Mouse (Mus musculus) limb, embryonic 12.5 days (tissue): ENCODE results near the gene Pkd1l2. TPM values are rescaled to one million over a fixed set of nuclear protein-coding genes. Genes with fewer than 3 reads are reported as not detected.

ENCODE experiments used
- ATAC-seq: fragments of 200-750 bp; cut with Nextera tagmentation; 2 replicates; pipeline ENCODE4 v1.8.0; 2017; ENCODE audit warnings: low read depth, moderate TSS enrichment; ENCODE audit not compliant: insufficient number of reproducible peaks, insufficient read depth, low FRiP score, low TSS enrichment
- H3K27ac ChIP-seq: fragments of 300-500 bp; sonication (generic); 2 replicates; pipeline ENCODE4 v1.5.1; 2016; ENCODE audit warnings: mild to moderate bottlenecking, moderate library complexity
- H3K27me3 ChIP-seq: fragments of 300-500 bp; sonication (generic); 2 replicates; pipeline ENCODE4 v1.6.1; 2016; ENCODE audit warnings: mild to moderate bottlenecking, moderate library complexity
- H3K36me3 ChIP-seq: fragments of 300-500 bp; sonication (generic); 2 replicates; pipeline ENCODE4 v1.6.1; 2016; ENCODE audit warnings: mild to moderate bottlenecking, moderate library complexity
- H3K4me1 ChIP-seq: fragments of 300-500 bp; sonication (generic); replicated peaks from 2 replicates; pipeline ENCODE4 v1.6.1; 2016
- H3K4me2 ChIP-seq: fragments of 300-500 bp; sonication (generic); 2 replicates; pipeline ENCODE4 v1.6.1; 2016; ENCODE audit warnings: mild to moderate bottlenecking, moderate library complexity
- H3K4me3 ChIP-seq: fragments of 300-500 bp; sonication (generic); replicated peaks from 2 replicates; pipeline ENCODE4 v1.5.1; 2016; ENCODE audit warnings: mild to moderate bottlenecking
- H3K9ac ChIP-seq: fragments of 300-500 bp; sonication (generic); replicated peaks from 2 replicates; pipeline ENCODE4 v1.6.1; 2016; ENCODE audit warnings: mild to moderate bottlenecking, moderate library complexity
- H3K9me3 ChIP-seq: fragments of 300-500 bp; sonication (generic); 2 replicates; pipeline ENCODE4 v1.6.1; 2016; ENCODE audit warnings: mild to moderate bottlenecking, moderate library complexity
- WGBS: fragments of 180-500 bp; shearing (Covaris S2); methylation state at CpG from one replicate; pipeline ENCODE4 v1.1.7; 2016; 5-methylcytosine and 5-hydroxymethylcytosine counted together
- polyA plus RNA-seq: library from polyadenylated mRNA; unstranded; fragments of >200 nt; fragmentation: Nextera tagmentation; extraction: Ambion mirVana; gene quantifications from 2 replicates; pipeline ENCODE4 v1.2.1, GENCODE M21; 2016

The Pkd1l2 gene
- polyA plus RNA-seq, 1 experiment from 2014 or later, result not detected

DNA sequence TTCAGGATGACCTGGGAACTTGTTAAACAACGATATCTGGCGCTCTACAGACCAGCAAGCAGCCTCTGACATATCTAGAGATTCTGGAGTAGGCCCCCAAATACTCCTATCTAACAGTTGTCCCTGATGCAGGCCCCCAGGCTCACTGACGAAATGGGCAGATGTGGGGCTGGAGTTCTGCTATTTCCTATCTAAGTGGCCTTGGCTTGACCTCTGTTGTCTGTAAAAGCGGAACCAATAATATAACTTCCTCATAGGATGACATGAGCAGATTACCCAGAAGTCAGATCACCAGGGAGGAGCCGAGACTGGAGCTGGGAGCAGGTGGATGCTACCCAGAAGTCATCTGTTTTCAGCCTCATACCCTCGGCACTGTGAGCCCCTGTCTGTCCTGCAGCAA is 27.2 kb downstream of the Pkd1l2 start:
- H3K9me3 ChIP-seq, result no peaks in the 10 kb centered on the region
- 75% methylated on average over 6 of the region's 6 CpGs for WGBS

DNA sequence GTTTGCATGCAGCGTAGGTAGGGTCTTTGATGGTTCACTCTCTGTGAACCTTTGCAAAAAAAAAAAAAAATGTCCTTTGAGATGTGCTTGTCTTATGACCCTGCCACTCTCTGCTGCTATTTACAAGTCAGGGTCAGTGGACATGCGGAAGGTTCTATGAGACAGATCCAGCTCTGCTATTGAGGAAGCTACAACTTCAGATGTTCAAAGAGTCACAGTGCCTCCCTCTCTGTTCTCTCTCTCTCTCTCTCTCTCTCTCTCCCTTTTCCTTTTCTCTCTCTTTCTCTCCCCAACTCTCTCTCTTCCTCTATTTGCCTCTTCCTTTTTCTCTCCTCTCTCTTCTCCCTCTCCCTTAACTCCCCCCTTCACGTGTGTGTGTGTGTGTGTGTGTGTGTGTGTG is 28.1 kb downstream of the Pkd1l2 start:
- 85% methylated on average over 3 of the region's 3 CpGs for WGBS
- ATAC-seq, result no peak
- no peak overlapping the region for H3K27ac ChIP-seq
- no peaks in the 10 kb centered on the region for H3K4me1 ChIP-seq
- 0 out of 2 replicates have a peak, but pooled peaks cover 2% of the 10 kb centered on the region for H3K27me3 ChIP-seq
- no peak overlapping the region for H3K4me3 ChIP-seq
- no peak overlapping the region for H3K4me2 ChIP-seq
- no peak overlapping the region for H3K9ac ChIP-seq
- no peaks in the 10 kb centered on the region for H3K9me3 ChIP-seq
- no peaks in the 10 kb centered on the region for H3K36me3 ChIP-seq

More for the DNA sequence above, 27.2 kb downstream of the Pkd1l2 start:
- H3K4me3 ChIP-seq, result no peak overlapping the region
- H3K4me2 ChIP-seq, result no peak overlapping the region
- no peak overlapping the region for H3K9ac ChIP-seq
- H3K36me3 ChIP-seq, result no peaks in the 10 kb centered on the region
- 0 out of 2 replicates have a peak, but pooled peaks cover 2% of the 10 kb centered on the region for H3K27me3 ChIP-seq
- ATAC-seq, result no peak
- no peaks in the 10 kb centered on the region for H3K4me1 ChIP-seq
- no peak overlapping the region for H3K27ac ChIP-seq

DNA sequence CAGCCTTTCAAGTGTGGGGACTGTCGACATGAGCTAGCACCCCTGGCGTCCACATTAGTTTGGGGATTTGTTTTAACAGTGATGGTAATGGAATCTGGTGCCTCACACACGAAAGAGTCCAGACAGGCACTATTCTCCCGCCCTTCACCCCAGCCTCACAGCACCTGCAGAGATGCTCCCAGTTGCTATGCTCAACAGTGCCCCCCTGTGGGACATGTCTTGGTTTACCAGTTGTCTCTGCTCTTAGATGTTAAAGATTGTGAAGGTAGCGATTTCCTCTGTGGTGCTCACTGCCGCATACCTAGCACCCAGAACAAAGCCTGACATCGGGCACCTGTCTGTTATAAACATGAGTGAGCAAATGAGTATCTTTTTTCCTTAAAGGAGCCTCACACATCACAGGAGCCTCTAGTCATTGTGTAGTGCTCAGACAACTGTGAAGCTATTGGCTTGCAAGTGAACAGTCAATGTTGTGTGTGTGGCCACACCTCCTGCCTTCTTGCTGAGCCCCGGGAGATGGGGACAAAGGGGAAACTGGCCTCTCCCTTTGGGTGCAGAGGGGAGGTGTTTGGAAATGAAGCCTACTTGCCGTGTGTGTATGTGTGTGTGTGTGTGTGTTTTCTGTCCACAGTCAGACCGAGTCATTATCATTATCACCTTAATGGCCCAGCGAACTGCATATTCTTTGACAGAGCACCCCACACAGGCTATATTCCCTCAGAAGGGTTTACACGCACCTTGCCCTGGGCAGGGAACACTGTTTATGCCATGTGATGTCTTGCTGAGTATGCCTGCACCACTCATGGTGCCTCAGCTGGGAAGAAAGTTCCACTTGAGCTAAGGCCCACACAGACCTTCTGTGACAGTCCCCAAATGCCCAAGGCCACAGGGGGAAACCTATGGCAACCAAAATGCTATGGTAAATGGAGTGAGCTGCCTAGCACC is 28.8 kb downstream of the Pkd1l2 start:
- Histone ChIP-seq H3K9ac (no peak overlapping the region), H3K4me3 (no peak overlapping the region), H3K36me3 (no peaks in the 10 kb centered on the region), H3K27me3 (0 out of 2 replicates have a peak, but pooled peaks cover 2% of the 10 kb centered on the region), H3K4me2 (no peak overlapping the region), H3K27ac (no peak overlapping the region), H3K4me1 (no peaks in the 10 kb centered on the region), H3K9me3 (no peaks in the 10 kb centered on the region)
- 76% methylated on average over 12 of the region's 12 CpGs for WGBS
- no peak for ATAC-seq

DNA sequence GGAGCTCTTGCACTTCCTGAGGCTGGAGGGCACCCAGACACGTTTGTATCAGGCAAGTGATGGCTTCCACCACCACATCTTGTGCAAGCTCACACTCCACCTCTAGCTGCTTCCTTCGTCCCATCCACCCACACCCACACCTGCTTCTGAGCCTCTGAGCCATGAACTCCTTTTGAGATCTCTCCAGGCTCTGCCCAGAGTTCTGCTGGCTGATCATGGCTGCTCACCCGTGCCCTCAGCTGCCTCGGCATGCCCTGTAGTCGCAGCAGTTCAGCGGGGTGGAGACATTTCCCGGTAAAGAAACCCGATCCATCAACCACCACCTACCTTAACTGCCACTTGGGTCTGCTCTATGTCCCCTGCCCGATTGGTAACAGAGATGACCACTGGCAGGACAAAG is 30.9 kb downstream of the Pkd1l2 start:
- no peak overlapping the region for H3K4me2 ChIP-seq
- no peak overlapping the region for H3K4me3 ChIP-seq
- 0 out of 2 replicates have a peak, but pooled peaks cover 2% of the 10 kb centered on the region for H3K27me3 ChIP-seq
- 50% methylated on average over 9 of the region's 9 CpGs for WGBS
- no peaks in the 10 kb centered on the region for H3K9me3 ChIP-seq
- H3K9ac ChIP-seq, result no peak overlapping the region
- no peak for ATAC-seq
- no peaks in the 10 kb centered on the region for H3K4me1 ChIP-seq
- H3K36me3 ChIP-seq, result no peaks in the 10 kb centered on the region
- no peak overlapping the region for H3K27ac ChIP-seq

DNA sequence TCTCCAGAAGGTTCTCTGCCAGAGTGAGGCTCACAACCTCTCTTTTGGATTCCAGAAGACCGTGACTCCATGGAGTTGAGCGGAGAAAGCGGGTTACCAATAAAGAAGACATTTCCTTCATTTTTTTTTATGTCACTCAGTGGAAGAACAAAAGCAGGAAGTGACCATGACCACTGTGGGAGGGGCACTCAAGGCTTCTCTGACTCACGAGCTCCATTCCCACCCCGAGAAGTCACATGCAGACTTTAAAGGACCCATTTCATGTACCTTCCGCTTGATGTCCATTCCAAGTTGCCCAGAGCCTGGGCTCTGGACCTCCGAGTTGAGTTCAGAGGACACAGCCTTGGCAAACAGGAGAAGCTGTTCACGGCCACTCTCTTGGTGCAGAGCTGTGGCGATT is 31.5 kb downstream of the Pkd1l2 start:
- H3K4me3 ChIP-seq, result no peak overlapping the region
- no peaks in the 10 kb centered on the region for H3K9me3 ChIP-seq
- no peaks in the 10 kb centered on the region for H3K4me1 ChIP-seq
- no peak for ATAC-seq
- no peak overlapping the region for H3K4me2 ChIP-seq
- 90% methylated on average over 9 of the region's 9 CpGs for WGBS
- no peak overlapping the region for H3K9ac ChIP-seq
- no peaks in the 10 kb centered on the region for H3K36me3 ChIP-seq
- no peak overlapping the region for H3K27ac ChIP-seq
- 0 out of 2 replicates have a peak, but pooled peaks cover 2% of the 10 kb centered on the region for H3K27me3 ChIP-seq

DNA sequence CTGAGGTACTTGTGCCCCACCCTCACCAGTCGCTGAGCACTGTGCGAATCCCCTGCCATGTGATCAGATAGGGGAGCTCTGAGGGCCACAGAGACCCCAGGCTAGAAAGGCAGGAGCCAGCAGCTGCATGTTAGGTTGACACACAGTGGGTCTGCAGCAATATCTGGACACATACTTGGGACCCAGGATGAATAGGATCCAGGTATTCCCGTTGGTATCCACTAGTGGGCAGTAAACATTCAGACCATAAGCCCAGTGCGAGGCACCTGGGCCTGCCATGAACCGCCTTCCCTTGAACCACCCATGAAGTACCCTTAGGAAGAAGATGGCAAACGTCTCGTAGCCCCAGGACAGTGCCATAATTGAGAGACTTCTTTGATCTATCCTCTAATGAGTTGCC is 32.8 kb downstream of the Pkd1l2 start:
- H3K36me3 ChIP-seq, result no peaks in the 10 kb centered on the region
- no peak overlapping the region for H3K4me2 ChIP-seq
- H3K27me3 ChIP-seq, result 0 out of 2 replicates have a peak, but pooled peaks cover 2% of the 10 kb centered on the region
- H3K27ac ChIP-seq, result no peak overlapping the region
- H3K9ac ChIP-seq, result no peak overlapping the region
- ATAC-seq, result no peak
- H3K4me3 ChIP-seq, result no peak overlapping the region
- WGBS, result 54% methylated on average over 7 of the region's 7 CpGs
- H3K9me3 ChIP-seq, result no peaks in the 10 kb centered on the region
- H3K4me1 ChIP-seq, result no peaks in the 10 kb centered on the region

DNA sequence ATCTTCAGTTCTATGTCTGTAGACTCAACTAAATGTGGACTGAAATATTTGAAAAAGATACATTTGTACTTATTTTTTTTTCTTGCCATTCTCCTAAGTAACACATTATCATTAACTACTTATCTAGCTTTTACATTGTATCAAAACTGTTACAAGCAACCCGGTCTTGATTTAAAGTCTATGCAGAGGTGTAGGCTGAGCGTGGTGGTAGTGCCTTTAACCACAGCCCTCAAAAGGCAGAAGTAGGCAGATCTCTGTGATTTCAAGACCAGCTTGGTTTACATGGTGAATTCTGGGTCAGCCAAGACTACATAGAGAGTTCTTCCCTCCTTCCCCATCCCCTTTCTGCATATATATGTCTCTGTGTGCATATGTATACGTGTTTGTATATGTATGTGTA is 38.7 kb downstream of the Pkd1l2 start:
- ATAC-seq, result no peak
- 82% methylated on average over 3 of the region's 3 CpGs for WGBS

DNA sequence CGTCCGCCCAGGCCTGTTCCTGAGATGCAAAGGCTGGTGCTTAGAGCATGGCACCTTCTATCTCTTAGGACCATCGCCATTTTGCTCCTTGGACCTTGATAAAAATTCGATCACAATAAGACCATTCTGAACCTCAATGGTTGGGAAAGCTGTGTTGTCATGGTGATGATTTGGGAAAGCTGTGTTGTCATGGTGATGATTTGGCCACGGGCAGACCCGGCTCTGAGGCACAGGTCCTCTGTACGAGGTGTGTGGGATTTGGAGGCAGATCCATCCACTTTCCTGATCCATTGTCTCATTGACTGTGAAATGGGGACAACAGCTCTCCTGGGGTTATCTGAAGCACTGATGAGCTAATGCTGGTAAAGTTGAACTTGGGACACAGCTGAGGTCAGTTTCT is 42.4 kb downstream of the Pkd1l2 start:
- ATAC-seq, result no peak
- H3K27me3 ChIP-seq, result peaks cover 6% of the 10 kb centered on the region; the same call in 1 of the 2 replicates
- no peaks in the 10 kb centered on the region for H3K36me3 ChIP-seq
- H3K9me3 ChIP-seq, result no peaks in the 10 kb centered on the region
- WGBS, result 79% methylated on average over 7 of the region's 7 CpGs
- no peak overlapping the region for H3K27ac ChIP-seq
- no peak overlapping the region for H3K4me2 ChIP-seq
- no peak overlapping the region for H3K9ac ChIP-seq
- no peaks in the 10 kb centered on the region for H3K4me1 ChIP-seq
- H3K4me3 ChIP-seq, result no peak overlapping the region

More for the DNA sequence above, 38.7 kb downstream of the Pkd1l2 start:
- Histone ChIP-seq H3K27ac (no peak overlapping the region), H3K4me3 (no peak overlapping the region), H3K36me3 (no peaks in the 10 kb centered on the region), H3K9me3 (no peaks in the 10 kb centered on the region), H3K27me3 (peaks cover 6% of the 10 kb centered on the region; the same call in 1 of the 2 replicates), H3K4me1 (no peaks in the 10 kb centered on the region), H3K9ac (no peak overlapping the region), H3K4me2 (no peak overlapping the region)

DNA sequence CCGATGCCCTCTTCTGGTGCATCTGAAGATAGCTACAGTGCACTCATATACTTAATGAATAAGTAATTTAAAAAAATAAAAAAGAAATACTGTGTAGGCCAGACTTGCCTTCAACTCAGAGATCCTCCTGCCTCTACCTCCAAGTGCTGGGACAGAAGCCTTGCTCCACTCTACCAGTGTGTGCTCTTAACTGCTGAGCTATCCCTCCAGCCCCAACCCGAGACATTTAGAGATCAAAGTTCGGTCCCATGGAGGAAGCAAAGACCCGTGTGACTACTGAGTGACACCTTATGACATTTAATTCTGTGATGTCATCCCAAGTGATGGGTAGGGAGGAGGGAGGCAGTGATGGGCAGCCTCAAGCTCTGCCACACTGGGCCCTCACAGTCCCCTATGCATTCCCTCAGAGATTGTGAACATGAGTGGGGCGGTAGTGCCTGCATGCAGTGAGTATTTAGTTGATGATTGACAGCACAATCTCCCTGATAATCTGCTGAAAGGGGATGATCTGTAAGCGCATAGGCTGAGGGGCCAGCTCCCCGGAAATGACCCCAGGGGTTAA is 44.8 kb downstream of the Pkd1l2 start:
- Histone ChIP-seq H3K36me3 (no peaks in the 10 kb centered on the region), H3K4me1 (no peaks in the 10 kb centered on the region), H3K9me3 (no peaks in the 10 kb centered on the region), H3K4me2 (no peak overlapping the region), H3K27ac (no peak overlapping the region), H3K9ac (no peak overlapping the region), H3K27me3 (0 out of 2 replicates have a peak, but pooled peaks cover 3% of the 10 kb centered on the region), H3K4me3 (no peak overlapping the region)
- no peak for ATAC-seq
- WGBS, result 93% methylated on average over 7 of the region's 7 CpGs

DNA sequence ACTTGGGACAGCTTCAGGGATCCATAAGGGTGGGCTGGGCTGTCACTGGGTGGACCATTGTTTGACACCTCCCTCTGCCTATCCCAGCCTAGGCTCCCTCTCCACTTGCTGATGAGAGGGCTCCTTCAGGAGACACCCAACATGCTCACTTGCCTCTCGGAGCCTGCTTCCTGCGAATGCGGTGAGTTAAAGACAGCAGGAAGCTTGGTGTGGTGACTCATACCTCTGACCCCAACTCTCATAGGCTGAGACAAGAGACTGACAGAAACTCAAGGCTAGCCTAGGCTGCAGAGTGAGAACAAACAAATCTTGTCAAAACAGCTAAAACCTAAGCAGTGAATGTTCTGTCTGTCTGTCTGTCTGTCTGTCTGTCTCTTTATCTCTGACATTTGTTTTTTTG is 48.9 kb downstream of the Pkd1l2 start:
- WGBS, result 77% methylated on average over 3 of the region's 3 CpGs
- H3K9me3 ChIP-seq, result no peaks in the 10 kb centered on the region
- H3K9ac ChIP-seq, result no peak overlapping the region
- H3K4me2 ChIP-seq, result no peak overlapping the region
- H3K27me3 ChIP-seq, result no peaks in the 10 kb centered on the region
- H3K4me1 ChIP-seq, result no peaks in the 10 kb centered on the region
- no peak overlapping the region for H3K4me3 ChIP-seq
- ATAC-seq, result no peak
- H3K27ac ChIP-seq, result no peak overlapping the region
- H3K36me3 ChIP-seq, result no peaks in the 10 kb centered on the region

DNA sequence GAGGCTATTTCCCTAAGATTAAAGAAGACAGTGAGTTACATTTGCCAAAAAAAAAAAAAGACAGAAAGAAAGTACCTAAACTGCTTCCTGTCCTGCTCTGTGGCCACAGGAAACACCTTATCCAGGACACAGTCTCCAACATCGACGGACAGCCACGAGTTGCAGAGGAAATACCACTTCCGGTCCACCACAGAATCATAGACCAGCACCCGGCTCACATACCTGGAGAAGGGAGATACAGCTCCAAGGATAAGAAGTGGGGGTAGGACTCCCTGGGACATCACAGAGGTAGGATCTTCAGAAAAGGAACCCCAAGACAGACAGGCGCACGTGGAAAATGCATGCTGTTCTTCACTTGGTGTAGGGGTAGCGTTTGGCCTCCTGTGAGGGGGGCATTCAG is 49.6 kb downstream of the Pkd1l2 start:
- 74% methylated on average over 8 of the region's 8 CpGs for WGBS
- Histone ChIP-seq H3K4me1 (no peaks in the 10 kb centered on the region), H3K4me2 (no peak overlapping the region), H3K9me3 (no peaks in the 10 kb centered on the region), H3K9ac (no peak overlapping the region), H3K4me3 (no peak overlapping the region), H3K27me3 (no peaks in the 10 kb centered on the region), H3K27ac (no peak overlapping the region), H3K36me3 (no peaks in the 10 kb centered on the region)
- no peak for ATAC-seq
